Mouse (Mus musculus) lung, embryonic 14.5 days (tissue): ENCODE data around the gene Twf2. TPM values are rescaled to one million over a fixed set of nuclear protein-coding genes. Genes with fewer than 3 reads are reported as not detected.

Experiments used
- ATAC-seq: fragments of 200-750 bp; cut with Nextera tagmentation; 2 replicates; pipeline ENCODE4 v1.8.0; 2017; ENCODE audit warnings: mild to moderate bottlenecking, moderate TSS enrichment, moderate library complexity; ENCODE audit not compliant: insufficient read depth
- DNase-seq: peaks from one replicate; pipeline ENCODE4 v3.0.0-alpha.2; 2015
- H3K27ac ChIP-seq: fragments of 300-500 bp; sonication (generic); 2 replicates; pipeline ENCODE4 v1.5.1; 2014; ENCODE audit warnings: low read depth, mild to moderate bottlenecking, moderate library complexity
- H3K27me3 ChIP-seq: fragments of 300-500 bp; sonication (generic); 2 replicates; pipeline ENCODE4 v1.6.1; 2014; ENCODE audit warnings: low read length, control low read depth; ENCODE audit not compliant: insufficient read depth
- H3K36me3 ChIP-seq: fragments of 300-500 bp; sonication (generic); 2 replicates; pipeline ENCODE4 v1.6.1; 2014; ENCODE audit warnings: control low read depth; ENCODE audit not compliant: insufficient read depth
- H3K4me1 ChIP-seq: fragments of 300-500 bp; sonication (generic); 2 replicates; pipeline ENCODE4 v1.6.1; 2014; ENCODE audit warnings: antibody characterized with exemption, control low read depth; ENCODE audit not compliant: insufficient read depth
- H3K4me2 ChIP-seq: fragments of 300-500 bp; sonication (generic); 2 replicates; pipeline ENCODE4 v1.6.1; 2014; ENCODE audit warnings: mild to moderate bottlenecking
- H3K4me3 ChIP-seq: fragments of 300-500 bp; sonication (generic); 2 replicates; pipeline ENCODE4 v1.5.1; 2014; ENCODE audit warnings: low read depth, low read length
- H3K9ac ChIP-seq: fragments of 300-500 bp; sonication (generic); 2 replicates; pipeline ENCODE4 v1.6.1; 2014
- H3K9me3 ChIP-seq: fragments of 300-500 bp; sonication (generic); 2 replicates; pipeline ENCODE4 v1.6.1; 2016; ENCODE audit warnings: low read depth, low read length, control low read depth
- CTCF ChIP-seq: IDR thresholded peaks from 2 replicates; pipeline ENCODE4 v1.5.1; 2016; ENCODE audit warnings: antibody characterized with exemption, low read depth
- WGBS: fragments of 180-500 bp; shearing (Covaris S2); extraction: QIAGEN DNeasy Blood & Tissue Kit; methylation state at CpG from one replicate; pipeline ENCODE4 v1.1.7; 2014; 5-methylcytosine and 5-hydroxymethylcytosine counted together
- polyA plus RNA-seq: library from polyadenylated mRNA; unstranded; fragments of >200 nt; fragmentation: Nextera tagmentation; extraction: Ambion mirVana; gene quantifications from 2 replicates; pipeline ENCODE4 v1.2.1, GENCODE M21; 2014

Twf2 gene
- polyA plus RNA-seq, 1 experiment from 2014 or later, result 78.1 TPM

DNA sequence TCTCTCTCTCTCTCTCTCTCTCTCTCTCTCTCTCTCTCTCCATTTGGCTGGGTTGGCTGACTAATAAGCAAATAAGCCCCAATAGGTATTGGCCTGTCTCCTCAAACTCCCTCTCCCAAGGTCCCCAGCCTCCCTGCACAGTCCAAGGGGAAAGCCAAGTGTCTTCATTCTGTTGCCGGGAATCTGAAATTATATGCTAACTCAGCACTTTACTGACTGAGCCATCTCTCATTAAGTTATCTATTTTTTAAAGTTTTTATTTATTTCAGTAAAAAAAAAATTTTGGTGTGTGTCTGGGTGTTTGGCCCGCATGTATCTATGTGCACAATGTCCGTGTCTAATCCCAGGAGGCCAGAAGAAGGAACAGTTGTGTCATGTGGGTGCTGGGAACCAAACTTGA lies 1.0 kb upstream of the Twf2 start:
- TF ChIP-seq CTCF, result no peak
- Histone ChIP-seq H3K27ac (no peak overlapping the region), H3K4me1 (peaks cover 21% of the 10 kb centered on the region), H3K9ac (no peak overlapping the region), H3K9me3 (no peaks in the 10 kb centered on the region), H3K36me3 (0 out of 2 replicates have a peak, but pooled peaks cover 9% of the 10 kb centered on the region), H3K27me3 (no peaks in the 10 kb centered on the region), H3K4me2 (peak overlapping the region; percentile 70), H3K4me3 (no peak overlapping the region; the same call in 1 of the 2 replicates)
- DNase-seq, result no peak
- 71% methylated on average over 3 of the region's 3 CpGs for WGBS
- ATAC-seq, result no peak

GRCm38 (mm10) chr9:106203990-106204851 lies 1.3 kb downstream of the Twf2 start:
- Histone ChIP-seq H3K9ac (peak overlapping the region; percentile 69), H3K4me2 (peak overlapping the region; percentile 70), H3K4me1 (peaks cover 13% of the 10 kb centered on the region; the same call in 1 of the 2 replicates), H3K36me3 (peaks cover 8% of the 10 kb centered on the region; the same call in 1 of the 2 replicates), H3K27ac (no peak overlapping the region), H3K27me3 (no peaks in the 10 kb centered on the region), H3K9me3 (no peaks in the 10 kb centered on the region), H3K4me3 (peak overlapping the region; percentile 64)
- ATAC-seq, result no peak
- DNase-seq, result no peak
- no peak for TF ChIP-seq CTCF
- WGBS, result 64% methylated on average over 7 of the region's 7 CpGs

GRCm38 (mm10) chr9:106205713-106206290 lies 2.9 kb downstream of the Twf2 start:
- Histone ChIP-seq H3K9me3 (no peaks in the 10 kb centered on the region), H3K27ac (no peak overlapping the region)

GRCm38 (mm10) chr9:106206515-106206914 lies 3.6 kb downstream of the Twf2 start:
- Histone ChIP-seq H3K9ac (no peak overlapping the region), H3K9me3 (no peaks in the 10 kb centered on the region), H3K4me3 (no peak overlapping the region), H3K27me3 (no peaks in the 10 kb centered on the region), H3K36me3 (peaks cover 8% of the 10 kb centered on the region; the same call in 1 of the 2 replicates), H3K27ac (no peak overlapping the region), H3K4me1 (peaks cover 17% of the 10 kb centered on the region; the same call in 1 of the 2 replicates), H3K4me2 (no peak overlapping the region)
- no peak for ATAC-seq
- WGBS, result 62% methylated on average over 2 of the region's 2 CpGs
- TF ChIP-seq CTCF, result no peak
- no peak for DNase-seq

More at GRCm38 (mm10) chr9:106205713-106206290, 2.9 kb downstream of the Twf2 start:
- no peak for DNase-seq
- TF ChIP-seq CTCF, result no peak
- Histone ChIP-seq H3K27me3 (no peaks in the 10 kb centered on the region), H3K4me2 (no peak overlapping the region), H3K9ac (no peak overlapping the region), H3K36me3 (peaks cover 8% of the 10 kb centered on the region; the same call in 1 of the 2 replicates), H3K4me3 (no peak overlapping the region), H3K4me1 (peaks cover 13% of the 10 kb centered on the region; the same call in 1 of the 2 replicates)
- 71% methylated on average over 7 of the region's 7 CpGs for WGBS
- no peak for ATAC-seq

DNA sequence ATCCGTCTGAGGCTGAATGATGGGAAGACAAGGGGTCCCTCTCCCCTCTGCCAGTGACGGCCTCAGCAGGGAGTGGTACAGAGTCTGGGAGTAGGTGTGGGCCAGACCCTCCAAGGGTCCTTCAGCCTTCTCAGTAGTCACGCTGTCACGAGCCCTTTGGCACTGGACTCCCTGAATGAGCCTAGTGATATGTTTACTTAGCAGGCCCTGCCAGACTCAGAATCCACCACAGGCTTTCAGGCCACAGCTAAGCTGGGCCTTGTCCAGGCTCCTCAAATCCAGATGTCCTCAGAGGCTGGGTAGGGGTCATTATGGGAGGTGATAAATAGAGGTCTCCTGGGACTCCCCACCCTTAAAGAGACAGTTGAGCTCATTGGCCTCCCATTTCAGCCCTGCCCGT lies 5.3 kb downstream of the Twf2 start:
- Histone ChIP-seq H3K9ac (no peak overlapping the region), H3K4me3 (no peak overlapping the region), H3K27me3 (no peaks in the 10 kb centered on the region), H3K9me3 (no peaks in the 10 kb centered on the region), H3K36me3 (peaks cover 18% of the 10 kb centered on the region), H3K27ac (no peak overlapping the region), H3K4me1 (0 out of 2 replicates have a peak, but pooled peaks cover 14% of the 10 kb centered on the region), H3K4me2 (no peak overlapping the region)
- no peak for ATAC-seq
- no peak for DNase-seq
- WGBS, result 69% methylated on average over 5 of the region's 5 CpGs
- no peak for TF ChIP-seq CTCF

GRCm38 (mm10) chr9:106209954-106210353 lies 7.0 kb downstream of the Twf2 start:
- TF ChIP-seq CTCF, result no peak
- H3K4me3 ChIP-seq, result no peak overlapping the region
- 0 out of 2 replicates have a peak, but pooled peaks cover 5% of the 10 kb centered on the region for H3K4me1 ChIP-seq
- H3K9ac ChIP-seq, result no peak overlapping the region
- DNase-seq, result no peak
- ATAC-seq, result no peak
- no peak overlapping the region for H3K27ac ChIP-seq
- no peaks in the 10 kb centered on the region for H3K27me3 ChIP-seq
- no peak overlapping the region for H3K4me2 ChIP-seq
- peaks cover 36% of the 10 kb centered on the region for H3K36me3 ChIP-seq
- no peaks in the 10 kb centered on the region for H3K9me3 ChIP-seq
- WGBS, result 85% methylated on average over 4 of the region's 4 CpGs
